Mouse (Mus musculus): ENCODE results near the gene Cyp2s1.

Cyp2s1 gene

DNA sequence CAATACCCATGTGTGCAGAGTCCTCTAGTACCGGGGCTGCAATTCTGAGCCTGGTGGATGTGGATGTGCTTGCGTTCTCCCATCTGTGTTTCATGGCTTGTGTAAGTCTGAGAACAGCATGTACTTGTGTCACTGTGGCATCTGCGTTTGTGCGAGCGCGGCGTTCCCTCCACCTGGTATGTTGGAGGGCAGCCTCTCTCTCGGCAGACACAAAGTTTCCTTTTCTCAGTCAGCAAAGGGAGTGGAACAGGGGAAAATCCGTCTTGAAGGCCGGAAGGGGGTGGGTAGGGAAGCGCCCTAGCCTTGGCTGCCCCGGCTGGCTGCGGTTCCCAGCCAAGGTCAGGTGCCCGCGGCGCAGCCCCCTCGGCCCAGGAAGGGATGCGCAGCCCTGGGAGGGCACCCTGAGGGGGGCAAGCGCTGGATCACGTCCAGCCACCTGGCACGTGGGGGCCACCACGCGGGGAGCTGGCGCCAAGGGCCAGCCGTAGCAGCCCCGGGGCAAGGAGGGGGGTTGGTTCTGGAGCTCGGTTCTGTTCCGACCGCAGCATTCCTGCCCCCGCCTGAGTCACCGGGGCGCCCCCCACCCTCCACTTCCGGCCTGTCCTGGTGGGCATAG lies 35.3 kb downstream of the Cyp2s1 start:
- DNase-seq (ENCODE audit: low spot score in 2 of 2): no peak

GRCm38 (mm10) chr7:25780753-25781152 lies 36.0 kb downstream of the Cyp2s1 start:
- DNase-seq (ENCODE audit: low spot score in 2 of 2): no peak

DNA sequence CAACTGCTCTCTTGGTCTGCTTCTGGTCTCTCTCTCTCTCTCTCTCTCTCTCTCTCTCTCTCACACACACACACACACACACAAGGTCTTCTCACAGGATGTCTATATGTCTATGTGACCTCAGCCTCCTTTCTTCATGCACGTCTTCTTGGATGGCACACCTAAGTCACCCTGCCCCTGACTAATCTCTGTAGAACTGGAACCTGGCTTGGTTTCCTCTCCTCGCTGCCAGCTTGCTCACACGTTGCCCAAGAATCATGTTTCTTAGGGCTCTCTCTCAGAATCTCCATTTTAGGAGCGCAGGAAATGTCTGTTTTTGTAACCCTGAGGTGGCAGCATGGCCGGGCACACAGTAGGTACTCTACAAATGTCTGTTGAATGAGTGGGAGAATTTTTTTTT lies 36.7 kb downstream of the Cyp2s1 start:
- no peak for DNase-seq (ENCODE audit: low spot score in 2 of 2)

DNA sequence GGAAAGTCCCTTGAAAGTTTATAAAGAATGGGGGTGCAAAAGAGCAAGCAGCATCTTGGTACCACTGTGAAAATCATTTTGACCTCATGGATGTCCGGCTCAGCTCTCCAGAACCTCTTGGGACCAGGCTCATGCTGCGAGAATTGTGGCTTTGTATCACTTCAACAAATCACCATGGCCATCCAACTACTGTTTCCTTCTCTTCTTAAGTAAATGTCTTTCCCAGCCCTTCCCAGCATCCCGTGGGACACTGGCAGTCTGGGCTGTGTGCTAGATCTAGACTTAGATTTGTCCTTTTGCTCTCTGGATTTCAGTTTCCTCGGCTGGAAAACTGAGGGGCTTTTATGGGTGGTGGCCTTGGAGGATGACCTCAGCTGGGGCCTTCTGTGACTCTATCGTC lies 48.5 kb downstream of the Cyp2s1 start:
- DNase-seq (ENCODE audit: low spot score in 2 of 2): no peak

DNA sequence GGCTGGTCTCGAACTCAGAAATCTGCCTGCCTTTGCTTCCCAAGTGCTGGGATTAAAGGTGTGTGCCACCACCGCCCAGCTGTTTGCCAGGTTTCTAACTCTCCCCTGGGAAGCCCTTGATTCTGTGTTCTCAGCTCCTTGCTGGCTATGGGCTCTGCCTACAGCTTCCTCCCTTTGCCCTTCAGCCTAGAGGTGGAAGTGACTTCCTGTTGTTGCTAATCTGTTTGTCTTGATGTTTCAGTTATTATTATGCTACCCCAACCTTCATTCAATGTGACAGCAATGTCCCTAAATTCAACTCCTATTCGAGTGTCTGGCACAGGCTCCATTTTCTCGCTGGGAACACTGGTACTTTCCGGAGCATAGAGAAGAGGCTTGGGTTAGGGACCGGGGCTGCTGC lies 50.6 kb downstream of the Cyp2s1 start:
- DNase-seq (ENCODE audit: low spot score in 2 of 2): no peak

DNA sequence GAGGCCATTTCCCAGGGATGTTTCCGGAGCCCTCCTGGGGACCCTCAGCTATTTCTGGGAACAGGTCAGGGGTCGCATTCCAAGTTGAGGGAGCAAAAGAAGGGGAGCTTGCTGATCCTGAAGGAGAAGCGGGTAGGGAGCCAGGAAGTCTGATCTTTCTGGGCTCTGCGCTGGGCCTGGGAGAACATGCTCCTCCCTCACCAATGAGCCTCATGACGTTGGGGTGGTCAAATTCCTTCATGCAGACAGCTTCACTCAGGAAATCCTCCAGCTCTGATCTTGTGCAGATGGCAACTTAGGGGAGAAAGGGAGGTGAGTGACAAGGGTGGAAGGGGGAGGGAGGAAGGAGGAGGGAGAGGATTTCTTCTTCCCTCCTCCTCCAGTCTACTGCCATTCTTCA lies 52.5 kb downstream of the Cyp2s1 start:
- no peak for DNase-seq (ENCODE audit: low spot score in 2 of 2)

DNA sequence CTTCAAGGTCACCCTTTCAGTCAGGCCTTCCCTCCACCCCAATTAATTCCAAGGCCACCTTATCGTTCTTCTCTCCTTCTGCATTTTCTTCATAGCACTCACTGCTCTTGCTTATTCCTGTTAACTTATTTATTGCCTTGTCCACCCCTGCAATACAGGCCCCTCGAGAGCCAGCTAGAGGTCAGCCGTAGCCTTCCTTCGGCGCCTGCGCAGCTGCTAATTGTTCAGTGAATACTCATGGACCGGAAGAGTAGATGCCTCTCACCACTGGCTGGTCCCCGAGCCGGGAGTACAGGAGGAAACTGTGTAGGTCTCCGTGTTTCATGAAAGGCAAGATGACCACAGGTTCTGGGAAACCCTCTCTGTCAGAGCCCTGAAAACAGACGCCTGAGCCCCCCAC lies 53.0 kb downstream of the Cyp2s1 start:
- DNase-seq (ENCODE audit: low spot score in 2 of 2): no peak

- DNase-seq (ENCODE audit: low spot score in 2 of 2): no peak
Observed at GRCm38 (mm10) chr7:25761354-25761753, 55.4 kb downstream of the Cyp2s1 start.

- DNase-seq (ENCODE audit: low spot score in 2 of 2): peak; percentile 83 to 87
Observed at GRCm38 (mm10) chr7:25756011-25756410, 60.7 kb downstream of the Cyp2s1 start.

GRCm38 (mm10) chr7:25755468-25755833 lies 61.3 kb downstream of the Cyp2s1 start:
- peak in 1 of 2 experiments; percentile 57 for DNase-seq (ENCODE audit: low spot score in 2 of 2)

- peak; percentile 100 for DNase-seq (ENCODE audit: low spot score in 2 of 2)
Observed at GRCm38 (mm10) chr7:25754738-25755467, 61.8 kb downstream of the Cyp2s1 start, which contains the start of gene Hnrnpul1. TSS of gene Hnrnpul1 (minus strand) at chr7:25754757.

GRCm38 (mm10) chr7:25754439-25754737 lies 62.3 kb downstream of the Cyp2s1 start:
- no peak for DNase-seq (ENCODE audit: low spot score in 2 of 2)

DNA sequence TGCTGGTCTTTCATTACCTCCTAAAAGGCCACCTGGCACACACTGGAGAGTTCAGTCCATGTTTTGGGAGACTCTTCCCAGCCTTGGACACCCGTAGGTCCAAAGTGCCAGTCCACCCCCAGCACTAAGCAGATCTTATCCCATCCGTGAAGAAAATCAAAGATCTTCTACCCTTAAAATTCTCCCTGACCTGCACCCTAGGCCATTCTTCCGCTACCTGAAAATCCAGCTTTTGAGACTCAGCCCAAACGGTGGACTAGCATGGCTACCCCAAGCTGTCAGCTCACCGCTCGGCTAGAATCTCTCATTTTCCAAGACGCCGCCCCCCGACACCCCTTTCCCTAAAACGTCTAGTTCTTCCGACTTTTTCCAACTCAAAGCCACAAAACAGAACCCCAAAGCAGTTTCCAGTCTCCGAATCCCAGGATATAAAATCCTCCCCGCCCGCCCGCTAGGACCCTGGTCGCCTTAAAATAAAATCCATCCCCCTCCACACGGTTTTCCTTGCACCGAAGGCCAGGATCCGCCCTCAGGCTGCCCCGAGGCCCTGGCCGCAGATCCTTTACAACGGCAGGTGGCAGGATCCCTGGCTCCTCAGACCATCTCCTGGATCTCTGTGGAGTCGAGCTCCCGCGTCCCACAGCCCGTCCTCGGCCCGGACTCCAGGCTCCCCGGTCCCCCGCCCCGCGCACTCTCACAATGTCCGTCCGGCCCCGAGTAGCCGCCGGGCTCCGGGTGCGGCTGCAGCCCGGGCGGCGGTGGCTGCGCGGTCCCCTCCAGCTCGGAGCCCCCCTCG lies 62.9 kb downstream of the Cyp2s1 start:
- no peak for DNase-seq (ENCODE audit: low spot score in 2 of 2)

DNA sequence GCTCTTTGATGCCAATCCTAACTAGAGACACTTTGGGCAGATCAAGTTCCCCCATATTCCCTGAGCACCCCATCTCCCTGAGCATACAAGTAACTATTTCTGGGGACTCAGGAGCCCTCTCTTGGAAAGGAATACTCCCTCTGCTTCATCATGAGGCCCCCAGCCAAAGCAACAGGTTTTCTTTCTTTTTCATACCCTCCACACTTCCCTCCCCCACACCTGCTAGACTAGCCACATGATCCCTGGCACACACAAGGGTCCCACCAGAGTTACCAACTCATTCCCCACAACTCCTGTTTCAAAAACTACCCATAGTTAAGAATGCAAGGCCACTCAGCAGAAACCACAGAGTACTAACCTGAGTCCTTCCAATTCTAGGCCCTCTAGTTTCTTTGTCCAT lies 63.6 kb downstream of the Cyp2s1 start:
- no peak for DNase-seq (ENCODE audit: low spot score in 2 of 2)

All from frontal cortex, postnatal 25 days (tissue).